Mouse (Mus musculus) sigmoid colon, adult 10 weeks (tissue): ENCODE results near the gene Mmp25. TPM values are rescaled to one million over a fixed set of nuclear protein-coding genes. Genes with fewer than 3 reads are reported as not detected.

Experiments
- polyA plus RNA-seq: library from polyadenylated mRNA; stranded (reverse); fragments of 350-450 nt; fragmentation: Illumina TruSeq; extraction: RNeasy Lipid Tissue Mini Kit (QIAGEN cat#74804); gene quantifications from one replicate; pipeline ENCODE4 v1.2.3, GENCODE M21; 2014; ENCODE audit warnings: low read depth, low replicate concordance

Mmp25 gene
- 0.13 TPM for polyA plus RNA-seq

DNA sequence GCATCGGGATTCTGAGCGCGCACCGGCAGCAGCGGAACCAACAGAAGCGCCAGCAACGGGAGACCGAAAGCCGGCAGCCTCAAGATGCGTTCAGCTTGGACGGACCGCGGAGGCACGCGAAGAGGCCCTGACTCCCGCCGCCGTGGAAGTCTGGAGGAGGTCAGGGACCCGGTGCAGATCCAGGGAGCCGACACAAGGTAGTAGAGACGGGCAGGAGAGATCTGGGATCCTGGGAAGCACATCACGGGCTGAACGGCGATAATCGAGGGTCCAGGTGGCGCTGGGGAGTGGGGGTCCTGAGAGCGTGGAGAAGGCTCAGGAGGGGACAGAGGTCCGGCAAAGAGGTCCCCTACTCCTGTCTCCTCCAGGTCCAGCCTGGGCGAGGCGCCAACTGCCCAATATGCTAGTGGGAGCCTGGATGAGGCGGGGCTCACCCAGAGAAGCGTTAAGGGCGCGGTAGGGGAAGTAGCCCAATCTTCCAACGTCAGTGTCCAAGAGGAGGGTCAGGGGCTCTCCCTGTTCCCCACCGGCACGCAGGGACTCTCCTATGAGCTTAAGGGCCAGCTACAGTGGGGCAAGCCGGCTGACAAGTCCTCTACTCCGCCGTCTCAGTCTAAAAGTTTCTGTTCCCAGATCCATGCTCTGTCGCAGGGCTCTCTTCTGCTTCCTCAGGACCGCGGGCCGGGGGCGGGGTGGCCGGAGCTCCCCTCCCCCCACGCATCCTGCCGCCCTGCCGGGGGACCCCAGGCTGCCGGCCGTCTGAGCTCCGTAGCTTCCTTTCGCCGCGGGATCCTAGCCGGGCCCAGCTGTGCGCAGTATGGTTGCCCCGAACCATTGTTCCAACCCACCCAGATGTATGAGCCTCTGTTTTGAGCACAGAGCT is at the start of gene Mmp25:
Gene Mmp25 (minus strand): TSS at position 665 of the 883 bp plus-strand sequence.

DNA sequence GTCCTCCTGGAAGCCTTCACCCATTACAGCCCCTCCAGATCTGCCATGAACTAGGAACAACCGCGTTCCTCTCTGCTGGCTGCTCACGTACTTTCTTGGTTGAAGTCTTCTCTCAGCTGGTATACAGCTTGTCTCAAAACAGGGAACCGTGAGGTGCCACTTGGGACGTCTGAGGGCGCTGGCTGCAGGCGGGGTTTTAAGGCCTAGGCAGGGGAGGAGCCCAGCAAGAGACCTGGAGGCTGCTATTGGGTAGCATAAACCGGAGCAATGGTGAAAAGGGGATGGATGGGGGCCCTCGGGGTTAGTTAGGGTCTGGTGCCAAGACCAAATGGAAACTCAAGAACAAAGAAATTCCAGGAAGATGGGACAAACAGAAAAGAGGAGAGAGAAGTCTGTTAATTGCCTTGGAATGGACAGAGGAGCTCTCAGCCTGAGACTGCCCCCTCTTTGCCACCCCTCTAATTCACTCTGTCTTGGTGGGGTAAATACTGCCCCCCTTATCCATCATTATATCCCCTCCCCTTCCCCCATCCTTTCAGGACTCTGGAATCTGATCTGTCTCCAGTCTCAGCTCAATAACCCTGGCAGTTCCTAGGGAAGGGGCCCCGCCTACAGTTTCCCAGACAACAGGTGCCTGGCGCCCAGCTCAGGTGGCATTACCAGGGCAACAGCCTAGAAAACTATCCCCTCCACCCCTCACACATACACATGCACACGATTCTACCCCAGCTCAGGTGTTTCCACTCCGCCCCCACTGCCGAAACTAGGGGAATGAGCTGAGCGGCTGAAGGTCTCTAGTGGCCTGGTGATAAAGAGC is 39.0 kb upstream of the Mmp25 start, which contains the start of gene Cldn9:
Gene Cldn9 (minus strand): TSS at position 171 of the 817 bp plus-strand sequence.

DNA sequence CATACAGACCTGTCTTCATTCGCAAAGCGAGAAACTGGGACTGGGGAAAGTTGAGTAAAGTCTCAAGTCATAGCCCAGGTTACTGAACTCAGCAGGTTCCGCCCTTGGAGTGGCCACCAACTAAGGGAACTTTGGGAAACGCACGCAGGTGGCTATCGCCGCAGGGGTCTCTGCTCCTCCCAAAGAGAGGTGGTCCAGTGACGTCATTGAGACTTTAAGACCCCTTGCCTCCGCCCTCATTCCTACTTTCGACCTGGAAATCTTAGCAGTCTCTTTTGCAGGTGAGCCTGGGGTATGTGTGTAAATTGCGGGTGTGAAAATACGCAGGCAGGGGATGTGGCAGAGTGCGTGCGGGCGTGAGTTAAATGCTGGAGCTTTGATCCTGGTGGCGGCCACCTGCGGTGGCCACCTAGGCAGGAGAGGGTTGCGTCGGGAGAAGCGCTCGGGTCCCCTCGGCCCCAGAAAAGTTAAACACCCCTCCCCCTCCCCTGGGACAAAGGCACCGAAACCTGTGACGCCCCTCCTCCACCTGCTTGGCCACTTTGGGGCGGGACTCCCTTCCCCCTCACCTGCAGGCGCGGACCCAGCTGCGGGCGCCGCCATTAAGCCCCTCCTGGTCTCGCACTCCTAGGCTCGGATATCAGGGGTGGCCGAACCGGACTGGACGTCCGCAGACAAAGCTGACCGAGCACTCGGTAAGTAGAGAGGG is 34.2 kb upstream of the Mmp25 start, which contains the start of gene Cldn6:
Gene Cldn6 (plus strand): TSS at position 123 of the 709 bp plus-strand sequence.

DNA sequence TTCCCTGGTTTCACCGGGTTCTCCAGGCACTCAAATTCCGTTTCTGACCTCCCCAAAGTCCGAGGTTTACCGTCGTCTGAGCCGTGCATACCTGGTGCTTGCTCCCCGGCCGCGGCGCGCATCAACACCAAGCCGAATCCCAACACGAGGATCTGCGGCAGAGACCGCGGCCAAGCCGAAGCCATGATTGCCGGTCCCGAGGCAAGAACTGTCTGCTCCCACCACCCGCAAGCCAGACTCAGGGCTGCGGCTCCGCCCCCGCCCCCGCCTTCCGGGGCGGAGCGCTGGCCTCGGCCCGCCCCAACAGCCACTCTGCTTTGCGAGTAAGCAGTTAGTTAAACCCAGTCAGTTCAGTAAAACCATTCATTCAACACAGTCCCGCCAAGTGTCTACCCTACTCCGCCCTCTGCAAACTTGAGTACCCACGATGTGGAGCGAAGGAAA is 32.2 kb upstream of the Mmp25 start, which contains the start of gene Tnfrsf12a:
Gene Tnfrsf12a (minus strand): TSS at position 233 of the 444 bp plus-strand sequence.

DNA sequence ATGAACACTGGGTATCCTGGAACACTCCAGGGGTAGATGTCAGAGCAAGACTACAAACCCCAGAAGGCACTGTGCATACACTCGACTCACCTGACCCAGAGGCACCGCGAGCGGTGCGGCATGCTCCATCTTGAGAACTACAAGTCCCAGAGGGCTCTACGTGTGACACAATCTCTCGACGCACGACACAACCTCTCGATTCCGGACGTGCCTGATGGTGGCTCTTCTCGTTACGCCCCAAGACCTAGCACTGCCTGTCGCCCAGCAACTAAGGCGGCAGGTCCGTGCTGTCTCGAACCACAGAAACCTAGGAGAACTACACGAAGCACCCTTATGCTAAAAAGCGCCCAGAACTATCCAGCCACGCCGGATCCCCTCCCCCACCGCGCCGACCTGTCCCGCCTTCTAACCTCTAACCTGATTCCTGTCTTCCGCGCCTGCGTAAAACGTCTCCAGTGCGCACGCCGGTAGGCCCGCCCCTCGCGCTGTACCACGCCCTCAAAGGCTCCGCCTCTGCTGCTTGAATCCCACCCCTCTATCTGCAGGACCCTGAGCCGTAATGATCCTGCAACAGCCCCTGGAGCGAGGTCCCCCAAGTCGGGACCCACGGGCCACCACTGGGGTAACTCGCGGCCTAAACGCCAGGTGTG is 28.5 kb upstream of the Mmp25 start, which contains the start of the genes Hcfc1r1 and Thoc6:
Gene Hcfc1r1 (plus strand): TSS at position 173 of the 650 bp plus-strand sequence.
Gene Thoc6 (minus strand): TSS at position 459 of the 650 bp plus-strand sequence.

DNA sequence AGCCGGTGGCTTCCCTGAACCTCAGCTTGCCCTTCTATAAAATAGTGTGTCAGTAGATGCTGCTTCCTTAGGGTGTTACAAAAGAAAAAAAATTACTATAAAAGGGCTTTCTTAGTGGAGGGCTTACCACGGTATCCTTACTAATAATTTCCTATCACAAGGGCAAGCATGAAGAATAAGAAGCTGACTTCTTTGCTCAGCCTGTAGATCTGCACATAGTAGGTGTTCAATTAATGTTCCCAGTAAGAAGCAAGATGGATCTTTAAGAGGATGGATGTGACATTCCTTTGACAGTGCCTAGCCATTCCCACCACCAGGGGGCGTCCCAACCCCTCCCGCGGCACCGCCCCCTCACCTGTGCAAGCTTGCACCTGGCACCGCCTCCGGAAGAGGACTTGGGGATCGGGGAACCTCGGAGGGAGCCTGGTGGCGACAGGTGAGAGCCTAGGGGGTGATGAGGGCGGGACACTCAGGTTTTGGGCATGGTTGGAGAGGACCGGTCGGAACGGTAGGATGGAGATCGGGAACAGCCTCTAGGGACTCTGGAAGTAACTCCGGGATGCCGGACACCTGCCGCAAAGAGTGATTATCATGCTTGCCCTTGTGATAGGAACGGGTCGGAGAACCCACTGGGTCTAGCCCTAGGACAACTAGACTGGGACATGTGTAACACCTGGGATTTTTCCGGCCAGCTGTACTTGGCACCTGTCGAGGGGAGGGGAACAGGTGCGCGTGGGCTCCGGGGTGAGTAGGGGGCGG is 15.2 kb upstream of the Mmp25 start, which contains the start of gene Bicdl2:
Gene Bicdl2 (plus strand): TSS at position 390 of the 759 bp plus-strand sequence.

DNA sequence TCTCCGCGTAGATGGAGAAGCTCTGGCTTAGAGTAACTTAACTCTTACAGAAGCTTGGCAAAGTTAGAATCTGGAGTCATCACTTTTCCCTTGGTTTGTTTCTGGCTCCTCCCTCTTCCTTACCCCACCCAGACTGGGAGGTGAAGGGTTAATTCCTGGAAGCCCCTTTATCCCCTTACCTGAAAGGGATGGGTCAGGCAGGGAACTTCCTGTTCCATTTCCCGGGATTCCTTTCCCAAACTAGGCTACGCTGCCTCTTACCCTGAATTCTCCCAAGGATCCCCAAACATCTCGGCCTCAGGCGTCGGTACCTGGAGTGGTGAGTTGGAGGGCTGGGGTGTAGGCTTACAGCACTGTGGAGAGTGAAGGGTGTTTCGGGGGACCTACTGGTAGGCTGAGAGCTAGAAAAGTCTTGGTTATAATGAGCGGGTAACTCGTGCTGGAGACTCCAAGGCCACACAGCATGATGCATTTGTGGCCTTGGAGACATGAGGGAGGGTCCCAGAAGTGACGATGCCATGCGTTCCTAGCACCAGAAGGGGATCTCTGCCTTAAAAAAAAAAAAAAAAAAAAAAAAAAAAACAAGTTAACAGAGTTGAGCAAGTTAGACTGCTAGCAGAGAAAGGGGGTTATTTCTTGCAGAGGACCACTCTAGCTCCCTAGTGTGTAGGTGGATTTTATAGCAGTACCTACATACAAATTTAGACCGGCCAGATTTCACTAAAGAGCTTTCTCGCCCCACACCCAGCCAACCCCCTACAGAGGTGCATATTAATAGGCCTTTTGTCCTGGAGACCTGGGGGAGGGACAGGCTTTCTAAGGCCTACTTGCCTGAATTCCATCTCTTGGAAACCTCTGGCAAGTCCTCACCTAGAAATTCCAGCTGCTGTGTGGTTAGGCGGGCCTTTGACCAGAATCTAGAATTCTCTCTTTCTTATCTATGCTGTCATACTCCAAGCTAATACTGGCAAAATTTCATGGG is 44.1 kb downstream of the Mmp25 start, which contains the start of gene Zscan10:
Gene Zscan10 (plus strand): TSS at position 216 of the 982 bp plus-strand sequence.

DNA sequence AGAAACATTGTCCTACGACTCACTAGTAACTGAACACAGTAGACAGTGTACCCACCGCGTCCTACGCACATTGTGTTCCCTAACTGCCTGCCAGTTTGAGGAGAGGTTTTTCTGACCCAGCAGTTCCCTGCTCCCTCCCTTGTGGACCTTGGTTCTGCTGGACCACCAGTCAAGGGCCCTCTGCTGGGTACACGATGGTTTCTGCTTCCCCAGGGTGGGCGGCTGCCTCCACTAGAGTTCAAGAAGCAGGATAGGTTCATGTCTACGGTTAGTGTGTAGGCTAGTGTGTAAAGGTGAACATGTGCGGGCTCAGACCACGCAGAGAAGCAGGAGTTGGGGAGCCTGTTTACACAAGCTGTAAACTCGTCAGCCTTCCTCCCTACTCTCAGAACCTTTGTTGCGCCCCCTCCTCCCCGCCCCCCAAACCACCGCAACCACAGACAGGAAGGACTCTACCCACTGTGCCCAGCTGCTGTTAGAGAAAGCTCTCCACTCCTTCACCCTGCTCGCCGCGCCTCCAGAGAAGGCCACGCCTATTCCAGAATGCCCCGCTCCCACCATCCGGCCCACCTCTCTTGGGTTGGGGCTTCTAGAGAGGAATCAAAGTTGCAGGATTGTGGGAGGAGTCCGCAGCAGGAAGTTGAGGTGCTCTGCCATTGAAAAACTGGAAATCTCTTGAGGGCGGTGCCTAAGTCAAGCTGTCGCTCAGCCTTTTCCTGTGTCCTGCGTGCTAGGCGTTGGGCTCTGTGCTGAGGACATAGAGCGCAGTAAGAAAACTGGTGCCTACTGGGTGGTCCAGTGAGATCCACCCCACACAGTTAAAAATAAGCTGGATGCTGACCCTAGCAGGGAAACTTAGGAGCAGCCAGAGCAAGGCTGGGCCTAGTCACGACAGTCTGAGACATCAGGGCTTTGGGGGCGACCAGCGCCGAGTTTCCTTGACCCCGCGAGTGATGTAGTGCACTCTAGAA is 46.2 kb downstream of the Mmp25 start, which contains the start of gene Zfp13:
Gene Zfp13 (minus strand): TSS at position 906 of the 971 bp plus-strand sequence.

Other genes with a start within 250 kb of the Mmp25 start
- not detected for gene Vmn2r117, start 165.6 kb downstream of the Mmp25 start, polyA plus RNA-seq
- 0.32 TPM for gene Zfp213, start 81.0 kb downstream of the Mmp25 start, polyA plus RNA-seq
- gene Zfp13, start 45.8 kb downstream of the Mmp25 start, polyA plus RNA-seq = not detected
- gene Zscan10, start 44.4 kb downstream of the Mmp25 start, polyA plus RNA-seq = not detected
- 1.8 TPM for gene Bicdl2, start 15.2 kb upstream of the Mmp25 start, polyA plus RNA-seq
- 7.9 TPM for gene Hcfc1r1, start 28.3 kb upstream of the Mmp25 start, polyA plus RNA-seq
- 1.4 TPM for gene Thoc6, start 28.6 kb upstream of the Mmp25 start, polyA plus RNA-seq
- 0.88 TPM for gene Tnfrsf12a, start 32.2 kb upstream of the Mmp25 start, polyA plus RNA-seq
- not detected for gene Cldn6, start 34.0 kb upstream of the Mmp25 start, polyA plus RNA-seq
- not detected for gene Cldn9, start 38.7 kb upstream of the Mmp25 start, polyA plus RNA-seq
- gene 1520401A03Rik, start 77.5 kb upstream of the Mmp25 start, polyA plus RNA-seq = not detected
- gene Pkmyt1, start 81.1 kb upstream of the Mmp25 start, polyA plus RNA-seq = 2.1 TPM
- 20.3 TPM for gene Paqr4, start 95.6 kb upstream of the Mmp25 start, polyA plus RNA-seq
- 0.41 TPM for gene Kremen2, start 100.6 kb upstream of the Mmp25 start, polyA plus RNA-seq
- gene Flywch1, start 126.3 kb upstream of the Mmp25 start, polyA plus RNA-seq = 1.2 TPM
- gene Flywch2, start 140.8 kb upstream of the Mmp25 start, polyA plus RNA-seq = 1.5 TPM
- 275 TPM for gene Srrm2, start 145.3 kb upstream of the Mmp25 start, polyA plus RNA-seq
- 15.1 TPM for gene Elob, start 183.9 kb upstream of the Mmp25 start, polyA plus RNA-seq
- gene Prss33, start 190.8 kb upstream of the Mmp25 start, polyA plus RNA-seq = not detected
- gene Prss32, start 198.6 kb upstream of the Mmp25 start, polyA plus RNA-seq = 115 TPM
- 1.9 TPM for gene Prss41, start 198.9 kb upstream of the Mmp25 start, polyA plus RNA-seq
- not detected for gene Prss21, start 222.8 kb upstream of the Mmp25 start, polyA plus RNA-seq
- not detected for gene Dcpp1, start 235.6 kb upstream of the Mmp25 start, polyA plus RNA-seq
- not detected for gene Dcpp2, start 235.6 kb upstream of the Mmp25 start, polyA plus RNA-seq